Mouse (Mus musculus): ENCODE results near the gene Hint1. TPM values are rescaled to one million over a fixed set of nuclear protein-coding genes. Genes with fewer than 3 reads are reported as not detected.

The Hint1 gene
- total and polyA plus RNA-seq, 2 experiments from 2014 or later = 779 to 923 TPM

- DNase-seq (ENCODE audit: low spot score) (no peak), ATAC-seq (ENCODE audit: insufficient read depth, low read depth) (no peak)
- Histone ChIP-seq H3K36me3 (replicated peaks; ENCODE audit: control insufficient read depth, insufficient read depth, low read length) (peaks cover 83% of the 10 kb centered on the region), H3K9ac (replicated peaks; ENCODE audit: low read depth, low read length) (no peak overlapping the region), H3K27ac (ENCODE audit: low read depth) (no peak overlapping the region), H3K4me1 (ENCODE audit: control insufficient read depth, insufficient read depth) (no peaks in the 10 kb centered on the region), H3K4me3 (ENCODE audit: low read depth, low read length) (no peak overlapping the region), H3K9me3 (replicated peaks; ENCODE audit: control insufficient read depth, low read length) (no peaks in the 10 kb centered on the region), H3K4me2 (ENCODE audit: low read depth, low read length) (no peak overlapping the region), H3K27me3 (ENCODE audit: control insufficient read depth, insufficient read depth, low read length) (no peaks in the 10 kb centered on the region)
- WGBS = 87% methylated on average over 7 of the region's 7 CpGs
- TF ChIP-seq CTCF (IDR thresholded peaks at IDR 0.05; ENCODE audit: low read depth) = no peak
- no peak for TF ChIP-seq EP300 (IDR thresholded peaks at IDR 0.05; ENCODE audit: low read depth)
These were observed 45.7 kb downstream of the Hint1 start for GRCm38 (mm10) chr11:54911671-54912502.

DNA sequence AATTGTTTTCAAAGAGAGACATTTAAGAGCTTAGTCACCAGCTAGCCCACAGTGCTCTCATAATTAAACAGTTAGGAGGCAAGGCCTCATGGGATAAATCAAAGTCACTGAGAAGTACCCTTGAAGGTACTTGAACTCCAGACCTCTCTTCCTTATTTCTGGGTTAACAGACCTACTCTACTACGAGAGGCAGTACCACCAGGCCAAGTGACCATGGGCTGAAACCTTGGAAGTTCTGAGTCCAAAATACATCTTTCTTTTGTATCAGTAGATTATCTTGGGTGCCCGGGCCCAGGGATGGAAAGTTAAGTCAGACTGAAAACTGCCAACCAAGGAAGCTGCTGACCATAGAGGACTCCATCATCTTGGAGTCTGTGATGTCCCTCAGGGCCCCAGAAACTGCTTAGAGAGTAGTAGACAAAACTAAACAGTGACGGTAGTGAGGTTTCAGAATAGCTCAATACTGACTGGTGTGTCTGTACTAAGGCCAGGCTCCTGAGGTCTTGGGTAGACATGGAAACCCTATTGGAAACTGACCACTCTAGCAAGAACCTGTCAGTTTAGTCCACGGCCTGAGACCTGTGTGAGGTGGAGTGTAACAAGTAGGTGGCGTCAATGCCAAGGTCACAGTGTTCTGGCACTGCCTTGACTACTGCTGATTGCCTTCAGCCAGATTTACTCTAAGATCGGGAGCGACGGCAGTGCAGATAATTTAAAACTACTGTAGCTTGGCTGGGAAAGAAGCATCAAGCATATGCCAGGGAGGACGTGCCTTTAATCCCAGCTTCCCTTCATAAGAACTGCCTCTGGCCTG is 46.5 kb downstream of the Hint1 start:
- Histone ChIP-seq H3K27ac (ENCODE audit: low read depth) (no peak overlapping the region), H3K36me3 (replicated peaks; ENCODE audit: control insufficient read depth, insufficient read depth, low read length) (peaks cover 92% of the 10 kb centered on the region), H3K9me3 (replicated peaks; ENCODE audit: control insufficient read depth, low read length) (no peaks in the 10 kb centered on the region), H3K4me2 (ENCODE audit: low read depth, low read length) (no peak overlapping the region), H3K27me3 (ENCODE audit: control insufficient read depth, insufficient read depth, low read length) (no peaks in the 10 kb centered on the region), H3K4me3 (ENCODE audit: low read depth, low read length) (no peak overlapping the region), H3K4me1 (ENCODE audit: control insufficient read depth, insufficient read depth) (no peaks in the 10 kb centered on the region), H3K9ac (replicated peaks; ENCODE audit: low read depth, low read length) (no peak overlapping the region)
- no peak for ATAC-seq (ENCODE audit: insufficient read depth, low read depth)
- 63% methylated on average over 9 of the region's 9 CpGs for WGBS
- DNase-seq (ENCODE audit: low spot score) = no peak
- TF ChIP-seq CTCF (IDR thresholded peaks at IDR 0.05; ENCODE audit: low read depth) (no peak), EP300 (IDR thresholded peaks at IDR 0.05; ENCODE audit: low read depth) (no peak)

DNA sequence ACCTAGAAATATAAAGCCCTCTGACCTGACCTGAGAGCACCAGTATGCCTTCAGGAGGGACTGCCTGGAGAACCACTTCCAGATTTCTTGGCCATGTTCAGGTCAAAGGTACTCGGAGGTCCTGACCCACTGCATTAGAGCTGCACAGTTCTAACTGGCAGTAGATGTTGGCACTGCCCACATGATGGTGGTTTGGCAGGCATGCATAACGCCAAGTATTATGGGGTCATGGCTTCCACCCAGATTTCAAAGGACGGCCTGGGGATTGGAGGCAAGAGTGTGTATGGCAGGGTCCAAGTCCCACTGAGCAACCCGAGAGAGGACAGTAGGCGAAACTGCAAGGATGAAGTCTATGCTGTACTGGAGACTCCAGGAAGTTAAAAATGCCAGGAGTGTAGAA is 47.7 kb downstream of the Hint1 start:
- no peak for ATAC-seq (ENCODE audit: insufficient read depth, low read depth)

DNA sequence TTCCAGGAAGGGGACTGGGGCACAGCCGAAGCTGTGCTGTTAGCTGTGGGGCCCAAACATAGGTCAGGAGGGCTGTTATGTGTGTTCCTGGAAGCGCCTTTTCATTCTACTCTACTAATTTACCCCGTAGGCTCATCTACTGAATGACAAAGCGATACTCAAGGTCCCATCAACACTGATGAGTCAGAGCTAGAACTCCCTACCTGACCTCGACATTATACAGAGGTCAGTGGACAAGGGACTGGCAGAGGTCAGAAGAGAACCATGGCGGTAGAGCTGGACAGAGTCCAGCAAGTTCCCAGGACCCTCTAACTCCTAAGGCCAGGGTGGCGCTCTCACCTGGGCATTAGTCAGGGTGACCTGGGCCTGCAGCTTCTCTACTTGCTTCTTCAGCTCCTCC is 51.3 kb downstream of the Hint1 start:
- no peak for ATAC-seq (ENCODE audit: insufficient read depth, low read depth)
- Histone ChIP-seq H3K4me2 (ENCODE audit: low read depth, low read length) (no peak overlapping the region), H3K4me3 (ENCODE audit: low read depth, low read length) (no peak overlapping the region), H3K9ac (replicated peaks; ENCODE audit: low read depth, low read length) (no peak overlapping the region), H3K4me1 (ENCODE audit: control insufficient read depth, insufficient read depth) (0 out of 2 replicates have a peak, but pooled peaks cover 18% of the 10 kb centered on the region), H3K36me3 (replicated peaks; ENCODE audit: control insufficient read depth, insufficient read depth, low read length) (peaks cover 90% of the 10 kb centered on the region), H3K9me3 (replicated peaks; ENCODE audit: control insufficient read depth, low read length) (no peaks in the 10 kb centered on the region), H3K27ac (ENCODE audit: low read depth) (no peak overlapping the region), H3K27me3 (ENCODE audit: control insufficient read depth, insufficient read depth, low read length) (no peaks in the 10 kb centered on the region)
- no peak for TF ChIP-seq CTCF (IDR thresholded peaks at IDR 0.05; ENCODE audit: low read depth)
- TF ChIP-seq EP300 (IDR thresholded peaks at IDR 0.05; ENCODE audit: low read depth) = no peak
- no peak for DNase-seq (ENCODE audit: low spot score)
- WGBS = 82% methylated on average over 7 of the region's 7 CpGs

More for the DNA sequence above, 47.7 kb downstream of the Hint1 start:
- H3K9ac ChIP-seq (replicated peaks; ENCODE audit: low read depth, low read length) = no peak overlapping the region
- H3K9me3 ChIP-seq (replicated peaks; ENCODE audit: control insufficient read depth, low read length) = no peaks in the 10 kb centered on the region
- no peaks in the 10 kb centered on the region for H3K27me3 ChIP-seq (ENCODE audit: control insufficient read depth, insufficient read depth, low read length)
- no peak for TF ChIP-seq CTCF (IDR thresholded peaks at IDR 0.05; ENCODE audit: low read depth)
- H3K27ac ChIP-seq (ENCODE audit: low read depth) = no peak overlapping the region
- 94% methylated on average over 5 of the region's 5 CpGs for WGBS
- H3K36me3 ChIP-seq (replicated peaks; ENCODE audit: control insufficient read depth, insufficient read depth, low read length) = peaks cover 92% of the 10 kb centered on the region
- H3K4me3 ChIP-seq (ENCODE audit: low read depth, low read length) = no peak overlapping the region
- no peak overlapping the region for H3K4me2 ChIP-seq (ENCODE audit: low read depth, low read length)
- H3K4me1 ChIP-seq (ENCODE audit: control insufficient read depth, insufficient read depth) = no peaks in the 10 kb centered on the region
- DNase-seq (ENCODE audit: low spot score) = no peak

DNA sequence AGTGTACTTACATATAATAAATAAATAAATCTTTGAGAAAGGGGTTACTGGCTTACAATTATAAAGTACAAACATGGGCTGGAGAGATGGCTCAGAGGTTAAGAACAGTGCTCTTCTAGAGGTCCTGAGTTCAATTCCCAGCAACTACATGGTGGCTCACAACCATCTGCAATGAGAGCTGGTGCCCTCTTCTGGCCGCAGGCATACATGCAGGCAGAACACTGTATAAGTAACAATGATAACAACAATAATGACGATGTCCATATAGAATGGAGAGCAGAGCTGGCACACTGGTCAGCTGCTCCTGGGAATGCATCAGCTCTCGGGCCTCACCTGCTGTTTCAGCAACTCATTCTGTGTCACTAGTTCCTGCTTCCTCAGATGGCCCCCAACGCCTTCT is 52.1 kb downstream of the Hint1 start:
- no peak overlapping the region for H3K27ac ChIP-seq (ENCODE audit: low read depth)
- H3K9me3 ChIP-seq (replicated peaks; ENCODE audit: control insufficient read depth, low read length) = no peaks in the 10 kb centered on the region
- no peaks in the 10 kb centered on the region for H3K27me3 ChIP-seq (ENCODE audit: control insufficient read depth, insufficient read depth, low read length)
- no peak for DNase-seq (ENCODE audit: low spot score)
- no peak for ATAC-seq (ENCODE audit: insufficient read depth, low read depth)
- TF ChIP-seq CTCF (IDR thresholded peaks at IDR 0.05; ENCODE audit: low read depth) (peak; percentile 11; the same call in 1 of the 2 replicates), EP300 (IDR thresholded peaks at IDR 0.05; ENCODE audit: low read depth) (no peak)
- 0 out of 2 replicates have a peak, but pooled peaks cover 18% of the 10 kb centered on the region for H3K4me1 ChIP-seq (ENCODE audit: control insufficient read depth, insufficient read depth)
- H3K4me2 ChIP-seq (ENCODE audit: low read depth, low read length) = no peak overlapping the region
- peaks cover 92% of the 10 kb centered on the region for H3K36me3 ChIP-seq (replicated peaks; ENCODE audit: control insufficient read depth, insufficient read depth, low read length)
- no peak overlapping the region for H3K9ac ChIP-seq (replicated peaks; ENCODE audit: low read depth, low read length)
- no peak overlapping the region for H3K4me3 ChIP-seq (ENCODE audit: low read depth, low read length)
- WGBS = 93% methylated on average over 4 of the region's 4 CpGs

Other genes with a start within 250 kb of the Hint1 start
- 53.6 and 88.5 TPM in 2 replicates for gene Cdc42se2, start 78.7 kb upstream of the Hint1 start, total RNA-seq (2014; rRNA removed; ENCODE audit: low replicate concordance)
- 44.4 and 50.2 TPM in 2 replicates for gene Cdc42se2, start 78.7 kb upstream of the Hint1 start, polyA plus RNA-seq (2015; fragmentation: Nextera tagmentation; extraction: Ambion mirVana)
- gene Lyrm7, start 5.5 kb upstream of the Hint1 start, total RNA-seq (2014; rRNA removed; ENCODE audit: low replicate concordance) = 4.5 and 6.3 TPM in 2 replicates
- 19.2 and 20.2 TPM in 2 replicates for gene Lyrm7, start 5.5 kb upstream of the Hint1 start, polyA plus RNA-seq (2015; fragmentation: Nextera tagmentation; extraction: Ambion mirVana)
- gene Gpx3, start 36.1 kb downstream of the Hint1 start, total RNA-seq (2014; rRNA removed; ENCODE audit: low replicate concordance) = 114 and 243 TPM in 2 replicates
- gene Gpx3, start 36.1 kb downstream of the Hint1 start, polyA plus RNA-seq (2015; fragmentation: Nextera tagmentation; extraction: Ambion mirVana) = 788 and 904 TPM in 2 replicates
- 16.6 and 19.9 TPM in 2 replicates for gene Tnip1, start 96.5 kb downstream of the Hint1 start, total RNA-seq (2014; rRNA removed; ENCODE audit: low replicate concordance)
- gene Tnip1, start 96.5 kb downstream of the Hint1 start, polyA plus RNA-seq (2015; fragmentation: Nextera tagmentation; extraction: Ambion mirVana) = 19.7 and 22.7 TPM in 2 replicates
- gene Anxa6, start 167.1 kb downstream of the Hint1 start, total RNA-seq (2014; rRNA removed; ENCODE audit: low replicate concordance) = 306 and 424 TPM in 2 replicates
- gene Anxa6, start 167.1 kb downstream of the Hint1 start, polyA plus RNA-seq (2015; fragmentation: Nextera tagmentation; extraction: Ambion mirVana) = 250 and 254 TPM in 2 replicates
- 17.6 and 22.2 TPM in 2 replicates for gene Ccdc69, start 211.7 kb downstream of the Hint1 start, total RNA-seq (2014; rRNA removed; ENCODE audit: low replicate concordance)
- 22.0 and 22.3 TPM in 2 replicates for gene Ccdc69, start 211.7 kb downstream of the Hint1 start, polyA plus RNA-seq (2015; fragmentation: Nextera tagmentation; extraction: Ambion mirVana)
- 17.2 and 23.9 TPM in 2 replicates for gene Gm2a, start 231.7 kb downstream of the Hint1 start, total RNA-seq (2014; rRNA removed; ENCODE audit: low replicate concordance)
- gene Gm2a, start 231.7 kb downstream of the Hint1 start, polyA plus RNA-seq (2015; fragmentation: Nextera tagmentation; extraction: Ambion mirVana) = 26.9 and 27.2 TPM in 2 replicates

All from heart, postnatal 0 days (tissue).